Mouse (Mus musculus) cerebellum, adult 2 months (tissue): ENCODE data around the gene BC051142. TPM values are rescaled to one million over a fixed set of nuclear protein-coding genes. Genes with fewer than 3 reads are reported as not detected.

Source experiments
- DNase-seq, 2 experiments: peaks; one replicate each; pipeline ENCODE4 v3.0.0; 2021
- H3K27ac ChIP-seq: fragments of 200-500 bp; 2 replicates; pipeline ENCODE4 v1.5.1; 2012; ENCODE audit warnings: low read length, control low read depth, inconsistent platforms; ENCODE audit not compliant: insufficient read depth
- H3K27me3 ChIP-seq: fragments of 200-500 bp; 2 replicates; pipeline ENCODE4 v1.6.1; 2012; ENCODE audit warnings: inconsistent platforms, mild to moderate bottlenecking, low read length, moderate library complexity; ENCODE audit not compliant: control insufficient read depth, insufficient read depth
- H3K4me1 ChIP-seq: fragments of 200-500 bp; 2 replicates; pipeline ENCODE4 v1.6.1; 2011; ENCODE audit warnings: low read length; ENCODE audit not compliant: control insufficient read depth, insufficient read depth
- H3K4me3 ChIP-seq: fragments of 200-500 bp; replicated peaks from 2 replicates; pipeline ENCODE3; 2011; ENCODE audit warnings: mild to moderate bottlenecking, low read depth, low read length, control low read depth; ENCODE audit not compliant: insufficient read depth
- CTCF ChIP-seq: fragments of 200-500 bp; IDR thresholded peaks from 2 replicates; pipeline ENCODE4 v1.5.1; 2011; ENCODE audit warnings: low read depth, mild to moderate bottlenecking, control low read depth, low read length, moderate library complexity, borderline replicate concordance; ENCODE audit not compliant: insufficient read depth
- POLR2A ChIP-seq: fragments of 200-500 bp; IDR thresholded peaks from 2 replicates; pipeline ENCODE4 v1.6.1; 2011; ENCODE audit warnings: low read length, control low read depth, borderline replicate concordance; ENCODE audit not compliant: insufficient read depth
- WGBS: fragments of 180-500 bp; shearing (Covaris S2); methylation state at CpG from one replicate; pipeline ENCODE4 v1.1.7; 2018; 5-methylcytosine and 5-hydroxymethylcytosine counted together
- polyA plus RNA-seq: library from polyadenylated mRNA; depleted of rRNA; stranded (reverse); fragments of >200 nt; gene quantifications from 2 replicates; pipeline ENCODE4 v1.2.3, GENCODE M21; 2012

Gene BC051142
- polyA plus RNA-seq, 1 experiment = 6.5 TPM

GRCm38 (mm10) chr17:34384699-34385098 is 13.9 kb upstream of the BC051142 start:
- no peak overlapping the region for H3K27ac ChIP-seq
- DNase-seq = no peak
- no peaks in the 10 kb centered on the region for H3K27me3 ChIP-seq
- no peaks in the 10 kb centered on the region; the same call in 1 of the 2 replicates for H3K4me1 ChIP-seq
- no peak overlapping the region for H3K4me3 ChIP-seq
- 38% methylated on average over 3 of the region's 3 CpGs for WGBS
- TF ChIP-seq CTCF (no peak), POLR2A (no peak)

- WGBS = 47% methylated on average over 2 of the region's 2 CpGs
- Histone ChIP-seq H3K4me3 (no peak overlapping the region), H3K27ac (no peak overlapping the region), H3K27me3 (no peaks in the 10 kb centered on the region), H3K4me1 (no peaks in the 10 kb centered on the region; the same call in 1 of the 2 replicates)
- DNase-seq = no peak
- TF ChIP-seq CTCF (no peak), POLR2A (no peak)
Measured at GRCm38 (mm10) chr17:34386656-34387055, 12.0 kb upstream of the BC051142 start.

GRCm38 (mm10) chr17:34388513-34388912 is 10.1 kb upstream of the BC051142 start:
- 36% methylated on average over 4 of the region's 4 CpGs for WGBS
- H3K27me3 ChIP-seq = no peaks in the 10 kb centered on the region
- H3K4me3 ChIP-seq = no peak overlapping the region
- peak; percentile 15 to 46 for DNase-seq
- H3K27ac ChIP-seq = no peak overlapping the region
- H3K4me1 ChIP-seq = no peaks in the 10 kb centered on the region; the same call in 1 of the 2 replicates
- TF ChIP-seq POLR2A (no peak), CTCF (peak; percentile 81)

DNA sequence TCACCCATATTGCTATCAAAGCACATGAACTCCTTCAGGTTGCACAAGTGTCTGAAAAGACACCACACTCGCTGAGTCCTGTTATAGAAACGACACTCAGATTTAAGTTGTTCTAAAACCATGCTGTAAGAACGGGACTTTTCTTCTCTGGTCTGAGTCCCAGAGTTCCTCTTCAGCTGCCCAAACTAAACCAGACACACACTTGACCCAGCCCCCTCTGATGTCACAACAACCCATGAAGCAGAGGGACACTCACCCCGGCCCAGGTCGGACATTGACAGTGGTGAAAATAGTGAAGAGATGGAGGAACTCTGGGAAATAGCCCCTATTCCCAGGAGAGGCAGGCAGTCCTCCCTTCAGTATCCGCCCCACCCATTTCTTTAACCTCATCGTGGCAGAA is 7.1 kb upstream of the BC051142 start:
- H3K4me3 ChIP-seq = no peak overlapping the region
- H3K4me1 ChIP-seq = no peaks in the 10 kb centered on the region
- H3K27ac ChIP-seq = no peak overlapping the region
- DNase-seq = no peak
- TF ChIP-seq CTCF (no peak), POLR2A (no peak)
- no peaks in the 10 kb centered on the region for H3K27me3 ChIP-seq
- 70% methylated on average over 7 of the region's 7 CpGs for WGBS

DNA sequence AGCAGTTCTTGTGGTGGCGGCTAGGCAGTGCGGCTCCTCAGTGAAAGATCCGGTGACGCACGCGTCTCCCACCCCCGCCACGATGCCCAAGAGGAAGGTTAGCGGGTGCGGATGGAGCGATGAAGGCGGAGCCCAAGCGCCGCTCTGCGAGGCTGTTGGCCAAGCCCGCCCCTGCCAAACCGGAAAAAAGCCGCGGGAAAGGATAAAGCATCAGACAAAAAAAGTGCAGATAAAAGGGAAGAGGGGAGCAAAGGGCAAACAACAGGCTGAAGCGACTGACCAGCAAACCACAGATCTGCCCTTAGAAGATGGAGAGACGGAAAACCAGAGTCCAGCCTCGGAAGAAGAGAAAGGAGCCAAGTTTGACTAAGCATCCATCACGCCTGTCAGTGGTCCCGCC is 6.3 kb upstream of the BC051142 start:
- Histone ChIP-seq H3K27me3 (no peaks in the 10 kb centered on the region), H3K27ac (no peak overlapping the region), H3K4me1 (no peaks in the 10 kb centered on the region), H3K4me3 (peak overlapping the region; percentile 47)
- peak; percentile 19 to 23 for DNase-seq
- WGBS = under 1% methylated on average over 24 of the region's 24 CpGs
- TF ChIP-seq CTCF = no peak
- TF ChIP-seq POLR2A = no peak

GRCm38 (mm10) chr17:34397357-34397756 is 1.3 kb upstream of the BC051142 start:
- Histone ChIP-seq H3K4me1 (0 out of 2 replicates have a peak, but pooled peaks cover 3% of the 10 kb centered on the region), H3K27ac (no peak overlapping the region), H3K27me3 (no peaks in the 10 kb centered on the region), H3K4me3 (no peak overlapping the region)
- no peak for DNase-seq
- WGBS = 61% methylated on average over 5 of the region's 5 CpGs
- no peak for TF ChIP-seq POLR2A
- 0 out of 2 replicates have a peak, but pooled peaks have one; percentile 16 for TF ChIP-seq CTCF

DNA sequence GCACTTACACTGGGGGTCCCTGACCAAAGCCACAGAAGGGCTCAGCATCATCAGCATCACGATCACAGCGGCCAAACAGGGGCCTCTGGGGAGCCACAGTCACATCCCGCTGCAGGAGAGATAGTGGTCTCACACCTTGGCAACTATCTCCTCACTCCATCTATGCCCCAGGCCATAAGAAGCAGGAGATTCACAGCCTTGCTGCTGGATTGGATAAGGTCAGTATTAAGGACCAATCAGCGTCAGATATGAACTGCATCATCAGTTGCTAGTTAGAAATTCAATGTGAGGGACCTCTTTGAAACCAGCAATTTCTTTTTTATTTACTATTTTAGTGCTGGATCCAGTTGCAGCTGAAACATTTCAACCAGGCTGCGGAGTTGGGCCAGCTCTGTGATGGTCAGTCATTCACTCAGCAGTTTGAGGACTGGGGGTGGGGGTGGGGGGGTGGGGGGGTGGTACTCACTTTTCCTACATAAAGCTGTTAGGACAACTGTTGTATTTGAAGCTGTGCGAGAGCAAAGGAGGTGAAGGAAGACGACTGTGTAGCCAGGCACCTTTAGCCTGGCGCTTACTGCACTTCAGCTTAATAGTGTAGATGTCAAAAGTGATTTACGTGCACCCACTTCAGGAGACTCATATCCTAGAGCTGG is 436 bp upstream of the BC051142 start:
- peak in 1 of 2 experiments; percentile 81 for DNase-seq
- H3K27me3 ChIP-seq = no peaks in the 10 kb centered on the region
- H3K4me1 ChIP-seq = 0 out of 2 replicates have a peak, but pooled peaks cover 3% of the 10 kb centered on the region
- no peak overlapping the region for H3K27ac ChIP-seq
- TF ChIP-seq POLR2A (no peak), CTCF (no peak)
- 6% methylated on average over 9 of the region's 9 CpGs for WGBS
- peak overlapping the region; percentile 67 for H3K4me3 ChIP-seq

DNA sequence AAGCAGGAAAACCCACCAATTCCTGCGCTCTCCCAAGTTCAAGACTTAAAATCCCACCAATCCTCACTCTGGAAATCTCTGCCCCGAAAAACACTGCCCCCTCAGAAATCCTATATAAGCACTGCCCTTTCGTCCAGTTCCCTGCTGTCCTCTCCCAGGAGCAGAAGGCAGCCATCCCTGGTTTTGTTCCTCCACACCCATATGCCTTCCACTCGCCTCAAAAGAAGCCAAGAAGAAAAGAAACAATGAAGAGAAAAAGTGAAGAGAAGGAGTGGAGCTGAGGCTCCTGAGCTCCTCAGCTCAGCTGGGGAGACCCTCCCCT is 735 bp downstream of the BC051142 start:
- DNase-seq = peak; percentile 16 to 35
- 40% methylated on average over 4 of the region's 4 CpGs for WGBS
- TF ChIP-seq POLR2A (no peak), CTCF (no peak)
- Histone ChIP-seq H3K27ac (peak overlapping the region; percentile 51; the same call in 1 of the 2 replicates), H3K27me3 (no peaks in the 10 kb centered on the region), H3K4me3 (peak overlapping the region; percentile 35), H3K4me1 (0 out of 2 replicates have a peak, but pooled peaks cover 3% of the 10 kb centered on the region)
